Mouse (Mus musculus) limb, embryonic 14.5 days (tissue): ENCODE data around the gene Cebpe. TPM values are rescaled to one million over a fixed set of nuclear protein-coding genes. Genes with fewer than 3 reads are reported as not detected.

Experiments
- ATAC-seq: fragments of 200-750 bp; cut with Nextera tagmentation; 2 replicates; pipeline ENCODE4 v1.8.0; 2017; ENCODE audit warnings: low read depth, moderate number of reproducible peaks, moderate TSS enrichment; ENCODE audit not compliant: low FRiP score
- DNase-seq: peaks from one replicate; pipeline ENCODE4 v3.0.0-alpha.2; 2015; ENCODE audit warnings: low spot score
- H3K27ac ChIP-seq: fragments of 300-500 bp; sonication (generic); replicated peaks from 2 replicates; pipeline ENCODE4 v1.5.1; 2014; ENCODE audit warnings: low read depth, mild to moderate bottlenecking, low read length, moderate library complexity, mixed read lengths
- H3K27me3 ChIP-seq: fragments of 300-500 bp; sonication (generic); 2 replicates; pipeline ENCODE4 v1.6.1; 2014; ENCODE audit warnings: low read length, mixed read lengths; ENCODE audit not compliant: control insufficient read depth, insufficient read depth
- H3K36me3 ChIP-seq: fragments of 300-500 bp; sonication (generic); 2 replicates; pipeline ENCODE4 v1.6.1; 2014; ENCODE audit warnings: mild to moderate bottlenecking, low read length, moderate library complexity, mixed read lengths; ENCODE audit not compliant: control insufficient read depth, insufficient read depth
- H3K4me1 ChIP-seq: fragments of 300-500 bp; sonication (generic); 2 replicates; pipeline ENCODE4 v1.6.1; 2014; ENCODE audit warnings: antibody characterized with exemption, low read length, mixed read lengths; ENCODE audit not compliant: control insufficient read depth, insufficient read depth
- H3K4me2 ChIP-seq: fragments of 300-500 bp; sonication (generic); replicated peaks from 2 replicates; pipeline ENCODE4 v1.6.1; 2014; ENCODE audit warnings: low read depth, mild to moderate bottlenecking, low read length, moderate library complexity; ENCODE audit not compliant: severe bottlenecking
- H3K4me3 ChIP-seq: fragments of 300-500 bp; sonication (generic); replicated peaks from 2 replicates; pipeline ENCODE4 v1.5.1; 2014; ENCODE audit warnings: low read length
- H3K9ac ChIP-seq: fragments of 300-500 bp; sonication (generic); 2 replicates; pipeline ENCODE4 v1.6.1; 2014; ENCODE audit warnings: mild to moderate bottlenecking, low read depth, low read length, moderate library complexity; ENCODE audit not compliant: severe bottlenecking
- H3K9me3 ChIP-seq: fragments of 300-500 bp; sonication (generic); 2 replicates; pipeline ENCODE4 v1.6.1; 2016; ENCODE audit warnings: low read length; ENCODE audit not compliant: control insufficient read depth
- POLR2A ChIP-seq: fragments of 200-500 bp; IDR thresholded peaks from 2 replicates; pipeline ENCODE4 v1.8.0; 2012; ENCODE audit warnings: inconsistent platforms, mild to moderate bottlenecking, moderate library complexity, borderline replicate concordance; ENCODE audit not compliant: insufficient read depth, insufficient read length; ENCODE audit errors: extremely low read depth
- WGBS: fragments of 180-500 bp; shearing (Covaris S2); extraction: QIAGEN DNeasy Blood & Tissue Kit; methylation state at CpG from one replicate; pipeline ENCODE4 v1.1.7; 2014; 5-methylcytosine and 5-hydroxymethylcytosine counted together
- polyA plus RNA-seq, 2 experiments: library from polyadenylated mRNA; depleted of rRNA in 1 of 2; stranded (reverse) in 1 of 2; unstranded in 1 of 2; fragments of >200 nt; fragmentation: Nextera tagmentation in 1 of 2; extraction: Ambion mirVana in 1 of 2; gene quantifications; 2 replicates each; pipeline versions ENCODE4 v1.2.1 to v1.2.3; 2012 to 2014

Cebpe gene
- polyA plus RNA-seq, 2 experiments: 0.23 to 0.30 TPM

GRCm38 (mm10) chr14:54751768-54752167 lies 39.8 kb upstream of the Cebpe start:
- 86% methylated on average over 1 of the region's 1 CpGs for WGBS
- Histone ChIP-seq H3K4me3 (no peak overlapping the region), H3K36me3 (no peaks in the 10 kb centered on the region), H3K9ac (no peak overlapping the region), H3K4me1 (peaks cover 10% of the 10 kb centered on the region), H3K27ac (no peak overlapping the region), H3K27me3 (no peaks in the 10 kb centered on the region), H3K9me3 (no peaks in the 10 kb centered on the region), H3K4me2 (no peak overlapping the region)
- no peak for ATAC-seq
- no peak for TF ChIP-seq POLR2A
- DNase-seq: no peak

- H3K27ac ChIP-seq: no peak overlapping the region
- no peak overlapping the region for H3K4me2 ChIP-seq
- no peaks in the 10 kb centered on the region for H3K9me3 ChIP-seq
- no peak overlapping the region for H3K4me3 ChIP-seq
- H3K4me1 ChIP-seq: peaks cover 6% of the 10 kb centered on the region
- no peak for TF ChIP-seq POLR2A
- H3K36me3 ChIP-seq: no peaks in the 10 kb centered on the region
- no peak overlapping the region for H3K9ac ChIP-seq
- ATAC-seq: no peak
- 70% methylated on average over 4 of the region's 4 CpGs for WGBS
- H3K27me3 ChIP-seq: no peaks in the 10 kb centered on the region
- DNase-seq: no peak
Observed at GRCm38 (mm10) chr14:54749238-54749637, 37.3 kb upstream of the Cebpe start.

- DNase-seq (no peak), ATAC-seq (no peak)
- no peaks in the 10 kb centered on the region for H3K27me3 ChIP-seq
- no peaks in the 10 kb centered on the region for H3K9me3 ChIP-seq
- H3K36me3 ChIP-seq: no peaks in the 10 kb centered on the region
- H3K4me2 ChIP-seq: no peak overlapping the region
- no peaks in the 10 kb centered on the region for H3K4me1 ChIP-seq
- H3K9ac ChIP-seq: no peak overlapping the region
- TF ChIP-seq POLR2A: no peak
- no peak overlapping the region for H3K4me3 ChIP-seq
- WGBS: 75% methylated on average over 16 of the region's 16 CpGs
- no peak overlapping the region for H3K27ac ChIP-seq
Observed at GRCm38 (mm10) chr14:54747942-54748917, 36.3 kb upstream of the Cebpe start.

GRCm38 (mm10) chr14:54746038-54746437 lies 34.1 kb upstream of the Cebpe start:
- H3K27me3 ChIP-seq: no peaks in the 10 kb centered on the region
- no peak overlapping the region for H3K9ac ChIP-seq
- DNase-seq (no peak), ATAC-seq (no peak)
- H3K9me3 ChIP-seq: no peaks in the 10 kb centered on the region
- H3K27ac ChIP-seq: no peak overlapping the region
- TF ChIP-seq POLR2A: no peak
- no peak overlapping the region for H3K4me2 ChIP-seq
- 94% methylated on average over 9 of the region's 9 CpGs for WGBS
- H3K4me3 ChIP-seq: no peak overlapping the region
- no peaks in the 10 kb centered on the region for H3K36me3 ChIP-seq
- H3K4me1 ChIP-seq: no peaks in the 10 kb centered on the region

GRCm38 (mm10) chr14:54744473-54744872 lies 32.5 kb upstream of the Cebpe start:
- WGBS: 46% methylated on average over 8 of the region's 8 CpGs

More at GRCm38 (mm10) chr14:54744473-54744872, 32.5 kb upstream of the Cebpe start:
- no peak overlapping the region for H3K4me2 ChIP-seq
- no peaks in the 10 kb centered on the region for H3K4me1 ChIP-seq
- H3K27ac ChIP-seq: no peak overlapping the region
- ATAC-seq (no peak), DNase-seq (no peak)
- H3K9me3 ChIP-seq: no peaks in the 10 kb centered on the region
- no peak overlapping the region for H3K4me3 ChIP-seq
- H3K27me3 ChIP-seq: no peaks in the 10 kb centered on the region
- H3K36me3 ChIP-seq: no peaks in the 10 kb centered on the region
- H3K9ac ChIP-seq: no peak overlapping the region
- no peak for TF ChIP-seq POLR2A
